Mouse (Mus musculus) brain, adult 2 months (tissue): ENCODE results near the gene Nrxn1.

Experiments used
- DNase-seq: peaks from one replicate; pipeline ENCODE4 v3.0.0; 2011; ENCODE audit warnings: low read depth, low spot score

Gene Nrxn1

DNA sequence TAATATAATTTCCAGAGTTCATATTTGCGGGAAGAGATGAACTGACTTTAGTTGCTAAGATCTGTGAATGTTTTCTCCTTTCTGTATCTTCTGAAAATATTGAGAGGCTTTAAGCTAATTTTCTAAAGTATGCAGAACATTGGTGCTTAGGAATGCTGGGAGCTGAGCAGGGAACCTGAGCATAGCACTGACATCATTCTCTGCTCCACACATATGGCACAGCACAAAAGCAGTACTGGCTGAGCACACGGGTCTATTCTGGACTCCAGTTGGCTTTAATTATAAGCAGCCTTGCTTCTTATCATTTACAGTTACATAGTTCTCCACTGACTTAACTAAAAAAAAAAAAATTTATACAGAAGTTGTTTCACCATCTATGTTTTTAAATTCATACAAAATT lies 641.5 kb downstream of the Nrxn1 start:
- DNase-seq: peak; percentile 90

DNA sequence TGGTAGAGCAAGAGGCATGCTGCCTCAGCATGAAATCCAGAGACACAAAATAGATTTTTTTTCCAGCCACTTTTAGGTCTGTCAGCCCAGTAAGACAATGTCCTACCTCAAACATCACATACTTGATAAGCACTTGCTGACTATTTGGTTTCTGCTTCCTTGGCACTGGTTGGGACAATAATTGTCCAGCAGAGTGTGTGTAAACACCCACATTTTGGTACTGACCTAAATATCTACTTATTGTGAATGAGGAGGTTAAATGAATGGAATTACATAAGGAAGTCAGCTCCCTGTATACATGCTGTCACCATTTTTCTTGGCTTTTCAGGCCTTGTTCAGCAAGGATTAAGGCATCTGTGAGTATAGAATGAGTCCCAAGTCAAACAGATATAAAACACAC lies 649.8 kb downstream of the Nrxn1 start:
- peak; percentile 57 for DNase-seq

DNA sequence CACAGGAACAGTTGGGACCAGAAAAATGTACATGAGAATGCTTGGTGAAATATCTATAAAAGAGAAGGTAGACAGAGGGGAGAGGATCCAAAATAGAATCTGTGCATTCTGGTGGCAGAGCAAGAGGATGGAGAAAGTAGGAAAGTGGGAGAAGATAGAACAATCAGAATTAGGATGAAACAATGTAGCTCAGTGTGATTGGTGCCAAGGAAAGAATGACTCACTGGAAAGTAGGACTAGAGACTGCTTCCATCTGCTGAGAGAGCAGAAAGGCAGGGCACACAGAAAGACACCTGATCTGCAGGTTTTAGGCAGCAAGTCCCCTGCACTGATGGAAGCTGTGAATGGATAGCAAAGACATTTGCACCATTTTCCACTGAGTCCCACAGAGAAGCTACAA lies 657.0 kb downstream of the Nrxn1 start:
- DNase-seq: peak; percentile 96

DNA sequence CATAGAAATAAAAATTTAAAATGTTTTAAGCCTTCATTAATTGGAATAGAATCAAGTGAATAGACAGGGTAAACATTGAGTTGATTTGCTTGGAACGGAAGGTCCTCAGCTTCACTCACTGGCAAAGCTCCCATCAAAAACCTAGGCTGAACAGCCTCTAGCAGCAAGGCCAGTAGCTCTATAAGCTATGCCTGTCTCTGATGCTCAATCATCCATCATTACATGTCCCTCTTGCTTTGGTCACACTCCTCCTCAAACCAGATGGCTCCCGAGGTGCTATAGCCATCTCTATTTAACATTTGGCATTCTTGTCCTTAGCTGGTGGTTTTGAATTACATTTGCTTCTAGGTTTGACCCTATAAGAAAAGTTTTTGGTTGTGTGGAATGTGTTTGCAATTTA lies 657.5 kb downstream of the Nrxn1 start:
- peak; percentile 74 for DNase-seq

DNA sequence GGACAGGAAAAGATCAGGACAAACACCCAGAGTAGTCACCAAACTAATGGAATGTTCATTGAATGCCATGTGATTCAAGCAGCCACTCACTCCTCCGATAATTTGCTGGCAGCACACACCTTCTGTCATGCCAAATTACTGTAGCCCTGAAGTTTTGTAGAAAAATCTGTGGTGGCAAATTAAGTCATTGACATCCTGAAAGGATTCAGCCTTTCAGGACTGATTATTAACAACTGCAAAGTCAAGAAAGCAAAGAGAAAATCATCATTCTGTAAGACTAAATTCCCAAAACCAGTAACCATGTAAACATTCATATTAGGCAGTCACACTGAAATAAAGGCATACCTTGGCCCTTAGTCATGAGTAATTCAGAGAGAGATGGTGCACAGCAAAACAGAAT lies 662.7 kb downstream of the Nrxn1 start:
- peak; percentile 34 for DNase-seq

DNA sequence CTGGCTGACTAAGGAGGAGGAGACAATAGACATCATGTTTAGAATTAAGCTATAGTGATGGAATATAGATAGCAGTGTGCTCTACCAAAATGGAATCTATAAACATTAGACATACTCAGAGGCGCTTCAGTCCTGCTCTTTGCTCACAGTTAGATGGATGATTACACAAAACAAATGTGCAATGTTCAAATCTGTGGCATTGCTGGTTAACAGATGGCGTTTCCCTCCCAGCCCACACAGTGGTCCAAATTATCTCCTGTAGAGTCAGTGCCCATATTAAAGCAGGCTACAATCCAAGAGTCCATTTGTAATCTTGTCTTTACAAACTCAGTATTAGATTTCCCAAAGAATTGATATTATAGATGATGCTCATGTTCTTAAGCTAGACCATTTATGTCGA lies 666.9 kb downstream of the Nrxn1 start:
- peak; percentile 96 for DNase-seq

DNA sequence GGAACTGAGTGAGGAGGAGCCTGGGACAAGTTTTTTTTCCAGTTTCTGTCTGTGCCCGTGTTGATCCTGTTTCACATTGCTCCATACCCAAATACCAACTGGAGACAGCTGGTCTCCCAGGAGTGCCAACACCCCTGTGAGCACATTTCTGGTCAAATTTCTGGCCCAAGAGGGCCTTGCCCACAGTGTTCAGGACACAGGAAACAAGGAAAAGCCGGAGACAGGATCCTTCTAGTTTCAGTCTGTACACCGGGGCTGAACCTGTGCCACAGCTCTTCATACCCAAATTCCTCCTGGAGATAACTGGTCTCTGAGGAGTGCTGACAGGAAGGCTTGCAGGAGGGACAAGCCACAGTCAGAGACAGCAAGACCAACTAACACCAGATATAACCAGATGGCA lies 670.3 kb downstream of the Nrxn1 start:
- DNase-seq: peak; percentile 92

DNA sequence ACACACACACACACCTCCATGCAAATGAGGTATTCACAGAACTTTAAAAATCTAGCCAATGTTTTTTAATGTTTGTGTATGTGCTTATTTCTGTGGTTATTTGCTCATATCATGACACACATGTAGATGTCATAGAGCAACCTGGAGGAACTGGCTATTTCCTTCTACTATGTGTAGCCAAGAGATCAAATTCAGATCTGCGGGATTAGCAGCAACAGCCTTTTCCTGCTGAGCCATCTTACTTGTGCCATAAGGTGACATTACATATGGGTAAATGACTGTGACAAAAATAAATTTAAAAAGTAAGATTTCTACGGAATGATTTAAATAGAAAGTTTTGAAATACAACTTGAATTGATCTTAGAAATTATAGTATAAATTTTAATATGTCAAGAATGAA lies 672.1 kb downstream of the Nrxn1 start:
- peak; percentile 60 for DNase-seq

DNA sequence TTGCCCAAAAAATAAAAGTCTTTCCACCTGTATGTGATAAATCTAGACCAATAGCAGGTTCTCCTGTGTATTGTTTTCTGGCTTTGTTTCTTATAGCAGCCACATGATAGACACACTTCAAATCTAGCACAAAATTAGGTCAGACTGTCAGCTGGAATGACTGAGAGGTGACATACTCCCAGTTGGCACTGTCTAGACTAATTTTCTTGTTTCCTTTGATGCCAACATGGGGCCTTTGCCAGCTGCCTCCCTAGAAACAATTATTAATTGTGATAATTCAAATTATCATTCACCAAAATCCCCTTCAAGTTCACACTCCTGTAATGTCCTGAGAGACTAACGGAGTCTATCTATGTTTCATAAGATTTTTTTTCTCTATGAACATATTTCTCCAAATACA lies 673.3 kb downstream of the Nrxn1 start:
- DNase-seq: peak; percentile 53

DNA sequence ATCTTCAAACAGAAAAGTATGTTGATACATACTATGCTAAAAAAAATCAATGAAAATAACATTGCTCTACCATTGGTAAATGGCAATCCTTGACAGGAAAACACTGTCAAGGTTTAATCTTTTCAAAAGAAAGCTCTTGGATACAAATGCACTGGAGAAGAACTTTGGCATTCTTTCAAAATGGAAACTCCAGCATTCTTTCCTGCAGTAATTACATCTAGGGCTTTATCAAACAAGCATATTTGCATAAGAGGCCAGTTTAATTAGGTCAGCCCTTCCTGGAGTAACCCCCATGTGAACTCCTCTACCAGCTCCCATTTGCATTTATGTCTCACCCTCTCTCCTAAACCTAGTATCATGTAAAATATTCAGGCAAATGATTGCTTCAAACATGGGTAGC lies 696.5 kb downstream of the Nrxn1 start:
- peak; percentile 51 for DNase-seq

DNA sequence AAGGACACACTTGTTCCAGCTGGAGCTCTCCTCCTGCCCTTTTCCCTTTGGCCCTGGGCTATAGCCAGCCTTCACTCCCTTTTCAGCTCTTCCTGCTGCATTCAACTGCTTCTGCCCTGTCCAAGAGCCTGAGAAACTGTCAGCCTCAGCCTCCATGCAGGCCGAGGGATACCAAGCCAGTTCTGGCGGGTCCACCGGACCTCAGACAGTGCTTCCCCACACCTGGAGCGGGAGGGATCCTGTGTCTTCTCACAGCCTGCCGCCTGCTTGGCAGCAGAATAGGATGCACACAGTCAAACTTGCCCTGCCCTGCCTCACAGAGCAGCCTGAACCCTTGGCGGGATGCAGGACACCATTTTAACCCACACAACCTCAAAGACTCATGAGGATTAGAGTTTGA lies 698.3 kb downstream of the Nrxn1 start:
- DNase-seq: peak; percentile 37

DNA sequence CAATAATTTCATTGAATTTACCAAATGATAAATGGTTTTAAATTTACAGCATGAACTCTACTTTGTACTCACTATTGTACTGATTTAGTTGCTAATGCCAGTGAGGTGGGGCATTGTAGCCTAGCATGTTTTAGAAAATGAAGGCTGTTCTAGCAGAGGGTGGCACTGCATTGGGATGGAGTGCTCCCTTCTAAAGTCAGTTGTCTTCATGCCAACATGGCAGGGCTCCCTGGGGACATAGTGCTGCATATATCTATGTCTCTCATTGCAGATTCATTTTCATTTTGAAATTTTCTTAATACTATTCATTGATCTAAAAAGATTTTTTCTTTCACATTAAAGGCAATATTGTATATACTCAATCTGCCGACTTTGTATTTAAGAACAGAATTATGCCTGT lies 700.1 kb downstream of the Nrxn1 start:
- no peak for DNase-seq

DNA sequence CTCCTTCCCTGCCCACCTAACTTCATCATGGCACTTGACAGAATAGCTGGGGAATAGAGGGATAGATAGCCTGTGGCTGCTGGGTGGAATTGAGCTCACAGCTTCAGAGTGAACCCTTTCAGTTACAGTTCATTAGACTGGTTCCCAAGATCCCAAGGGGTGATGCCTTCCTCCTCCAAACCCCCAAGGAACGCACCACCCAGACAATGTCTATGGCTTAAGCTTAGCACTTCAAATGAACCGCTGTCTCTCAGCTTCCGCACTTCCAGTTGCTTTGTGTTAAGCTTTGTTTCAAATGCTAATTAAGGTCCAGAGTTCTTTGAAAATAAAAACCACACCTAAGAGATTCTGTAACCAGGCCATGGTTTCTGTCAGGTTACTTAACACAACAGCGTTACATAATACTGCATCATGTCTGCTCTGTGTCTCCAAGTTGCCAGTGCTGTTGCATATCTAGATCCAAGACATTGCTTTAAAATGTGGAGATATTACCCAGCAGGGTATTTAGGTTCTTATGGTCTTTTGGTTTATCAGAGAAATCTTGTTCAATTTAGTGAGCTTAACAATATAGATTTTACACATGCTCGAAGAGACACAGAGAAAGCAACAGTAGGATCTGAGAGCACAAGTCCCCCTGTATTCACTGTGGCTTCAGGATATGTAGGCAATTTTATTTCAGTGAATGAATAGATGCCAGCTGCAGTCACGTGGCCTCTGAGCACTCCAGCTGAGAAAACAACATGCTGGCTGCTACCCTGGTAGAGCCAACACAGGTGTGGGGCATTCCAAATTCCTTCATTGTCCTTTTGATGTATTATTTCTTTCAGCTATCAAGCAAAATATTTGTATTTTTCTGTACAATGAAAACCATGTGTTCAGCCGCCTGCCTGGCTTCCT lies 702.3 kb downstream of the Nrxn1 start:
- DNase-seq: peak; percentile 79

DNA sequence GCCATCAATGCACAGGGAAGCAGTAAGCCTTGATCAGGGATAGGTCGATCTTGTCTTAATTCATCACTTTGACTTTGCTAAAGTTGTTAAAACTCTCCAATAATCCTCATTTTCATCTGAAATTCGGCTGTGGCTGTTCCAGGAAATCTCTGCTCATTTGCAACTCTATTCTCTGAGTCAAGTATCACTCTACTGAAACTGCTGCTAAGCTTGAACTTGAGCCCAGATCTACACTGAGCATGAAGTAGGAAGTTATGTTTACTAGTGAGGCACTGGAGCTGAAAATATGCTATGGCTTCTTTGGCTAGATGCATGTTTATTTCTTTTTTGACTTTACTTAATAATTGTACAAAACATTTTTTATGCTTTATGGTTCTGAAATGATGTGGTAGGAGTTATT lies 708.0 kb downstream of the Nrxn1 start:
- DNase-seq: peak; percentile 83

DNA sequence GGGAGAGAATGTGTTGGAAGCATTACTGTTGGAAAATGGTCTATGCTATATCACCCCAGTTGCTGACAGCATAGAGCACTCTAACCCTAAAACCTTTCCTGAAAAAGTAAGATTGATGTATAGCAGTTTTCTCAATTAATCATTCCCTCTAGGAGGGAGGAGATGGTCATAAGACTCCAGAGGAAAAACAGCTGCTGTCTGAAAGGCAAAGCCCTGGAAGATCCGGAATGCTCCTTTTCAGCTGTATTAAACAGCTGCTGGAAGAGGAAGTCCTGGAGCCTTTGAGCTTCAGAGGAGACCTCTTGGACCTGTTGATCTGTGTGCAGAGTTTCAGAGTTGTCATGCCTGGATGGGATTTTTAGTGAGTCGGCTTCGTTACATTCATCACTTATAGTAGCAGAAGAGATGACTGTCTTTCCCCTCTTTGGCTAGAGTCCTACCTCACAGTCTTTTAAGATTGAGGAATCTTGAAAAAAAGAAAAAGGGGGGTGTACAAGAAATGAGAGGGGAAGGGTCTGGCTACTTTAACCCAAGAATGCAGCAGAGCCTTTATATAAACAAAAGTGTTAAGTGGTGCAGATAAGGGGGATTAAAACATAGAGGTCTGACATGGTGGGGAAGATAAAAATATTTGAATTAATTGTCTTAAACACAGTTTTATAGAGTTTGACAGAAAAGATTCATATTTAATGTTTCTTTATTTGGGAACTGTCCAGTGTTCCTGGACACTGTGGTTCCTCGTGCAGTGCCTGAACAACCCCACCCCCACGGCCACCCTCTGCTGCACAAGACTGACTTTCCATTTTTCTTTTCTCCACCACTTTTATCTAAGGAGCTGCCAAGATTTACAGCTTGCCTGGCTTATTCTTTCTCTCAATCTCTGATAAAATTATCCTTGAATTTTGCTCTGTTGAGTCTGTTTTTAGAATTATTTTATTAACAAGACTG lies 710.1 kb downstream of the Nrxn1 start:
- peak; percentile 37 for DNase-seq

DNA sequence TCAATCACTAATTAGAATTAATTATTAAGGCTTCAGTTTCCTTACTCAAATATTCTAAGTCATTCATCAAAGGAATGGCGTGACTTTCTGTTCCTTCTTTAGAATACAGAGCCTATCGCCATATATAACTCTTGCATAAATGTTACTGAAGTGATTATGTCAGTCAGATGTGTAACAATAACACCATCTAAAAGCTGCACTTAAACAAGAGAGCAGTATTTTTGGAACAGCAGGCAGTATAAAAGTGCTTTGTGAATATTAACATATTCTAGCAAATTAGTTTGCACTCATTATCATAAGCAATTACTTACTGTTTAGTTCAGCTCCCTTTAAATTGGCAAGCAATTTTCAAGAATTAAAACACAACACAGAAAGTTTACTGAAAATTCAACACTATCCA lies 716.3 kb downstream of the Nrxn1 start:
- no peak for DNase-seq

DNA sequence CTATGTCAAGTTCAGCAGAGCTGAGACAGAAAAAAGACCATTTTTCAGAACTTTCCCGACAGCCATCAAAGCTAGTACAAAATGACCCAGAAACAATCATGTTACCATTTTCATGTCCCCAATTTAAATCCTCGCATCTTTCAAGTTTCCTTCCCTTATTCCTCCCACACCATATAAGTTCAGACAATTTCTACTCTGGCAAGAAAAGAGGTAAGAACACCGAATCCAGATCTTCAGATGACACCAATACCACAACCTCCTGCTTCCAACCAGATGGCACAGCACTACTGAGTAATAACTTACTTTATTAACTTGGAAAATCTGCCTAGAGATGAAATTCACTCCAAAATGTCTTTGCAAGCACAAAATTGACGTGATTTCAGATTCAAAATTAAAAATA lies 730.7 kb downstream of the Nrxn1 start:
- peak; percentile 58 for DNase-seq

DNA sequence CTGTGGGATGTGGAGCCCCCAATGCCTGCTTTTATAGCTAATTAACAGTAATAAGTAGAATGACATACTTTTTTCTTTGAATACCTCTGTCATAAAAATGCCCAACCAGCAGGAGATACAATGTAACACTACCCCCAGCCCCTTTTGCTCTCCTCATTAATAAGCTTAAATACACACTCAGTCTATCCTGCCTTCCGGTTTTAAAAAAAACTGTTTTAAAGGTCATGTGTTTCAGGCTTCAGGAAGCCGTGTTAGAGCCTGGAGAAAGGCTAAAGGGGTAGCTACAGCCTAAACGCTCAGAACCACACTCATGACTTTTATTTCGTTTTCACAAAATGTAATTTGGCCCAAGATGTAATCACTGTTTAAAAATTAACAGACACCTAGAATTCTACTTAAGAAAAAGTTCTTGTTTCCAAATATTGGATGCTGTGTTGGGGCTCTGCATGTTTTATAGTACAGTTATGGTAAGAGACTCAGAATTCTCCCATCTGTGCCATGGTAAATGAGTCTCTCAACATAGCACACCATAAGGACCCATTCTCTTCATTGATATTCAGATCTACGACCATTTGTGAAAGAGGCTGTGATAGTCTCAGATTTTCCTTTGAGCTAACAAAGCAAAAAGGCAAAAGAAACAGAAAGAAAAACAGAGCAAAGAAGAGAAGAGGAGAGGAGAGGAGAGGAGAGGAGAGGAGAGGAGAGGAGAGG lies 743.3 kb downstream of the Nrxn1 start:
- peak; percentile 26 for DNase-seq

DNA sequence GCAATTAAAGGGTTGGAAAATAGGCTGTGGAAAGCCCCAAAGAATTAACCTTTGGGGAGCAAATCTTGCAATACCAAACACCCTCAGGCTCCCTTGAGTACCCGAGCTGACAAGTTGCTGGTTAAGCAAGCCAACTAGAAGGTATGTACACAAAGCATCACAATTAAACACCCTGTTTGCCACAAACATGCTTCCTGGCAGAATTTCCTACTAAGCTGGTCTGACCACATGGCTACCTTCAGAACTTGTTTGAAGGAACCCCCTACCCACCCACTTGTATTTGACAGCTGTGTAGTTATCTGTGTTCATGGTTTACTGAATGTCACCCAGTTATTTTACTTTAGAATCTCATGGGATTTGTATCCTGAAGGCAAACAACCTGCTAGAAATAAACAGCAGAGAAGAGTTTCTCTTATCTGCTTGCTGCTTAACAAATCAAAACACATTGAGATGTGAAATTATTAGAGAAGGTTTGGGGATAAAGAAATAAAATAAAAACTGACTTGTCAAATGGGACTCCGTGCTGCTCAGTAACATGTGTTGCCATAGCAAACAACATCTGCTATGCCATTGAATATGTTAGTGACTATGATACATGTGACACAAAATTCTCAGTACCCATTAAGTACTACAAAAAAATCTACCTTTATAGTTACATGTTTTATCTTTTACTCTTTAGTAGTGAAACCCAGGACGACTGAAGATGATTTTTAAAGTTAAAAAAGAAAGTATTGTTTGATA lies 746.0 kb downstream of the Nrxn1 start:
- no peak for DNase-seq

DNA sequence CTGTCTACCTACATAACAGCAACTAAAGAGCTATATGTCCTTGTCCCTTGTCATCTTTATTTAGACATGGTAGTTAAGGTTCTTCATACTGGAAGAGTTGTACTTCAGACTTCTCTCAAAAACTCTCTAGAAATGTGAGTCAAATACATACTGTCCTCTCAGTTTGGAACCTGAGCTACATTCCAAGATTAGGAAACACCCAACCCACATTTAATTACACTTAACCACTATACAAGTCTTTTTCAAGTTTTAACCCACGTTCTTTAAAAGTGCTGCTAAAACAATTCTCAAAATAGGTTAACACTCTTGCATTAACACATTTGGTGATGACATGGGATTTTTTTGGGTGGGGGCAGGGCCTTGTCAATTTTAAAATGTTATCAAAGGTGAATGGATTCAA lies 759.4 kb downstream of the Nrxn1 start:
- peak; percentile 56 for DNase-seq

DNA sequence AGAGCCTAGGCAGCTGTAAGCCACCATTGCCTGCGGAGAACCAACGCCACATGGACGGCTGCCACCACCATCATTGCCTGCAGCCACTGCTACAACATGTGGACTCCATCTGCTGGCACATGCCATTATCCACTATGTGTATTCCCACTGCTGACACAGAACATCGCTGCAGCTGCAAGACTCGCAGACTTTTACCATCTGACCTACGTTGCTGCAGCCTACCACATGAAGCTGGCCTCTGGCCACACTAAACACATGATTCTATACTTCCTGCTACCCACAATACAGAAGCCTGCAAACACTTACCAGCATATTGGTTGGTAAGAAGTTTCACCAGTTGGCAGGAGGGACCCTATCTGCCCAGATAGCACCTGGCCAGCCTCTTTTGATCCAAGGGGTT lies 769.2 kb downstream of the Nrxn1 start:
- DNase-seq: no peak
